23 mouse cellular contexts compared by ENCODE assay signal in the genomic region with DNA sequence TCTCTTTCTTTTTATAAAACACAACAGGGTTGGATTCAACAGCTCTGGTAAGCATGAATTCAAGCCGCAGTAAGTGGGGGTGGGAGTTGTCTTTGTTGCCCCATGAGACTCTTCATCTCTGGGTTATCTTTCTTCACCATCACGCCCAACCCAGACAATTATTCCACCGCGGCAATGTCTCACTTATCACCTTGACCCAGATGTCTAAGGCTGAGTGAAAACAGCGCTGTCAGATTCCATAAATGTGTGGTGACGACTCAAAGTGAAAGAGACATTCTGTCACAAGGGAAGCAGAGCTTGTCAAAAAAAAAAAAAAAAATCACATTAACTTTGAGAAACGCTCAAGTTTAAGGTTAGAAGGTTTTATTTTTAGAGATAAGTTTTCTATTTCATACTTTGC. TPM values are rescaled to one million over a fixed set of nuclear protein-coding genes. Genes with fewer than 3 reads are reported as not detected.
DNase-seq lines count a peak whose midpoint lies in the region; ATAC-seq and TF ChIP-seq lines count a peak whose summit lies in the region.
"Had no signal": no experiment of that assay in that cellular context is flagged by ENCODE, and none has a peak within 500 bp of the region (broad histone marks: within the 10 kb centered on the region; RNA-seq: fewer than 3 reads in every experiment).

No protein-coding gene starts in this region.

- peak; percentile 10 for DNase-seq in CD4-positive, CD25-positive, alpha-beta regulatory T cell, adult 2 months (ENCODE audit: low read depth, low spot score)
- no peak for DNase-seq in heart, adult 2 months
- peak; percentile 8 for DNase-seq in c-Kit-positive CD71-positive TER-119-positive erythroid progenitor cells, embryonic 14.5 days (ENCODE audit: low spot score)
- no peak for DNase-seq in thymus, postnatal 14 days
- no peak for DNase-seq in layer of hippocampus, adult 11-12 months (ENCODE audit: low spot score)
- DNase-seq: cerebellum, adult 9-10 months; gastrocnemius, postnatal 25 days; heart, postnatal 4 days; kidney, adult 18-20 months; kidney, postnatal 25 days; lung, postnatal 10 days; thymus, postnatal 25 days had no signal

- no peak overlapping the region for H3K27ac ChIP-seq in heart, embryonic 14.5 days (replicated peaks in 1 of 2; ENCODE audit: control insufficient read depth in 1 of 2, insufficient read depth in 1 of 2, low read depth in 2 of 2, low read length in 2 of 2)
- H3K27ac ChIP-seq in heart, adult 2 months: no peak overlapping the region
- no peak overlapping the region for H3K27ac ChIP-seq in liver, embryonic 15.5 days (replicated peaks)
- H3K27ac ChIP-seq: embryonic facial prominence, embryonic 10.5 days; forebrain, embryonic 13.5 days; hindbrain, postnatal 0 days; midbrain, embryonic 15.5 days; stomach, postnatal 0 days had no signal

- H3K27me3 ChIP-seq in heart, embryonic 14.5 days (ENCODE audit: control insufficient read depth, insufficient read depth, low read length): no peaks in the 10 kb centered on the region
- no peaks in the 10 kb centered on the region for H3K27me3 ChIP-seq in heart, adult 2 months (ENCODE audit: control insufficient read depth, insufficient read depth, low read length)
- H3K27me3 ChIP-seq in liver, embryonic 15.5 days: no peaks in the 10 kb centered on the region
- H3K27me3 ChIP-seq: forebrain, embryonic 13.5 days; midbrain, embryonic 15.5 days had no signal

- no peak overlapping the region for H3K4me3 ChIP-seq in heart, embryonic 14.5 days (ENCODE audit: control insufficient read depth in 1 of 2, insufficient read depth in 1 of 2, low read depth in 1 of 2, low read length in 2 of 2)
- no peak overlapping the region for H3K4me3 ChIP-seq in heart, adult 2 months
- H3K4me3 ChIP-seq in liver, embryonic 15.5 days (replicated peaks): no peak overlapping the region
- H3K4me3 ChIP-seq: embryonic facial prominence, embryonic 10.5 days; forebrain, embryonic 13.5 days; midbrain, embryonic 15.5 days had no signal

- TF ChIP-seq EP300 in heart, adult 2 months (IDR thresholded peaks at IDR 0.05; ENCODE audit: insufficient read depth, low read depth, low read length): no peak

- no peaks in the 10 kb centered on the region for H3K79me2 ChIP-seq in heart, adult 2 months (replicated peaks; ENCODE audit: control insufficient read depth, insufficient read depth, low read length)

- 0 out of 2 replicates have a peak, but pooled peaks cover 3% of the 10 kb centered on the region for H3K9me3 ChIP-seq in heart, embryonic 14.5 days (ENCODE audit: control insufficient read depth, low read length)
- H3K9me3 ChIP-seq in liver, embryonic 15.5 days (replicated peaks): no peaks in the 10 kb centered on the region
- H3K9me3 ChIP-seq: midbrain, embryonic 15.5 days had no signal

- 34% methylated on average over 7 of the region's 7 CpGs for WGBS in heart, embryonic 14.5 days
- 40% methylated on average over 7 of the region's 7 CpGs for WGBS in heart, adult 2 months
- WGBS in liver, embryonic 15.5 days (ENCODE audit: insufficient replicate concordance): 30% methylated on average over 7 of the region's 7 CpGs

- no peak overlapping the region for H3K9ac ChIP-seq in heart, embryonic 14.5 days (ENCODE audit: low read length)
- H3K9ac ChIP-seq in heart, adult 2 months (ENCODE audit: low read depth, low read length): no peak overlapping the region
- no peak overlapping the region for H3K9ac ChIP-seq in liver, embryonic 15.5 days
- H3K9ac ChIP-seq: forebrain, embryonic 13.5 days; midbrain, embryonic 15.5 days had no signal

- no peak for ATAC-seq in CD4-positive, CD25-positive, alpha-beta regulatory T cell, adult 4 months
- no peak for ATAC-seq in heart, embryonic 14.5 days (ENCODE audit: insufficient number of reproducible peaks, insufficient read depth, low FRiP score, low read depth)
- ATAC-seq in liver, embryonic 15.5 days (ENCODE audit: insufficient read depth): 0 out of 2 replicates have a peak, but pooled peaks have one; percentile 31
- ATAC-seq: forebrain, embryonic 13.5 days; hindbrain, postnatal 0 days; midbrain, embryonic 15.5 days had no signal

- H3K4me1 ChIP-seq in heart, embryonic 14.5 days (ENCODE audit: control insufficient read depth in 2 of 2, insufficient read depth in 2 of 2, low read length in 2 of 2): 0 out of 4 replicates have a peak, but pooled peaks cover 0 to 3% of the 10 kb centered on the region in 2 experiments
- H3K4me1 ChIP-seq in heart, adult 2 months (ENCODE audit: control insufficient read depth, insufficient read depth, low read length): no peaks in the 10 kb centered on the region
- no peaks in the 10 kb centered on the region for H3K4me1 ChIP-seq in liver, embryonic 15.5 days (replicated peaks)
- H3K4me1 ChIP-seq: forebrain, embryonic 13.5 days; midbrain, embryonic 15.5 days had no signal

- H3K36me3 ChIP-seq in heart, embryonic 14.5 days (ENCODE audit: control insufficient read depth, insufficient read depth, low read length): no peaks in the 10 kb centered on the region
- no peaks in the 10 kb centered on the region for H3K36me3 ChIP-seq in heart, adult 2 months (ENCODE audit: control insufficient read depth, insufficient read depth, low read length)
- H3K36me3 ChIP-seq in liver, embryonic 15.5 days (replicated peaks): no peaks in the 10 kb centered on the region
- H3K36me3 ChIP-seq: embryonic facial prominence, embryonic 10.5 days; midbrain, embryonic 15.5 days had no signal

- no peak for TF ChIP-seq POLR2A in heart, adult 2 months (IDR thresholded peaks at IDR 0.05; ENCODE audit: insufficient read depth, low read depth, low read length)

- intact Hi-C loops in heart, adult 2 months (cut with DNase I): no loop called here

- no peak for TF ChIP-seq CTCF in heart, adult 2 months (IDR thresholded peaks at IDR 0.05)

- H3K4me2 ChIP-seq in heart, embryonic 14.5 days (ENCODE audit: low read length): peak overlapping the region; percentile 35
- no peak overlapping the region for H3K4me2 ChIP-seq in liver, embryonic 15.5 days
- H3K4me2 ChIP-seq: forebrain, embryonic 13.5 days; midbrain, embryonic 15.5 days had no signal

RNA-seq across cellular contexts. Expression of a gene that starts 25.9 kb away (rescaled TPM):
- polyA plus RNA-seq in CD4-positive, CD25-positive, alpha-beta regulatory T cell, adult 4 months (2017; shearing (Covaris generic)): under 1 TPM; 0.17 to 0.66 TPM
- polyA plus RNA-seq in heart, embryonic 14.5 days (2014; fragmentation: Nextera tagmentation; extraction: Ambion mirVana): 1.1 and 1.2 TPM in 2 replicates
- under 1 TPM; 0.25 to 0.37 TPM for total RNA-seq in heart, adult 2 months (2021)
- 0.16 and 0.44 TPM in 2 replicates for polyA plus RNA-seq in heart, adult 2 months (2012; rRNA removed)
- 0.07 and 0.10 TPM in 2 replicates for polyA plus RNA-seq in liver, embryonic 15.5 days (2015; fragmentation: Nextera tagmentation; extraction: Ambion mirVana)
- total RNA-seq: liver, adult 2 months; megakaryocyte, adult 5-6 weeks; neutrophil, adult 5-6 weeks had no signal
- polyA plus RNA-seq: liver, adult 2 months had no signal

Comparison
In these comparisons a context has a peak if more than half of its experiments do, and no peak if none do; other contexts are left out.
1. DNase-seq: peak in CD4-positive, CD25-positive, alpha-beta regulatory T cell, adult 2 months (single experiment) and c-Kit-positive CD71-positive TER-119-positive erythroid progenitor cells, embryonic 14.5 days (single experiment); none in heart, adult 2 months (0 of 2), thymus, postnatal 14 days (single experiment) and layer of hippocampus, adult 11-12 months (single experiment).